Mouse (Mus musculus) small intestine, adult 10 weeks (tissue): ENCODE measurements around the gene Mrps15. TPM values are rescaled to one million over a fixed set of nuclear protein-coding genes. Genes with fewer than 3 reads are reported as not detected.

Experiments used
- polyA plus RNA-seq: library from polyadenylated mRNA; stranded (reverse); fragments of 350-450 nt; fragmentation: Illumina TruSeq; extraction: RNeasy Lipid Tissue Mini Kit (QIAGEN cat#74804); gene quantifications from one replicate; pipeline ENCODE4 v1.2.3, GENCODE M21; 2014; ENCODE audit warnings: low replicate concordance

Gene Mrps15
- polyA plus RNA-seq, result 145 TPM

GRCm38 (mm10) chr4:126046851-126047585 lies at the start of gene Mrps15:
Gene Mrps15 (plus strand): TSS chr4:126046925.

GRCm38 (mm10) chr4:126024303-126024900 lies 22.3 kb upstream of the Mrps15 start, which contains the start of gene Csf3r:
Gene Csf3r (plus strand): TSS chr4:126024550.

GRCm38 (mm10) chr4:126058134-126058996 lies 11.6 kb downstream of the Mrps15 start, which contains the start of gene Oscp1:
Gene Oscp1 (plus strand): TSS chr4:126058565.

GRCm38 (mm10) chr4:126096464-126097111 lies 49.9 kb downstream of the Mrps15 start, which contains the start of gene Lsm10:
Gene Lsm10 (plus strand): TSS chr4:126096623.

GRCm38 (mm10) chr4:126103590-126104068 lies 56.9 kb downstream of the Mrps15 start, which contains the start of gene Stk40:
Gene Stk40 (plus strand): TSS chr4:126103957.

Other genes with a start within 250 kb of the Mrps15 start
- gene Csf3r, start 22.4 kb upstream of the Mrps15 start, polyA plus RNA-seq, result not detected
- gene Oscp1, start 11.6 kb downstream of the Mrps15 start, polyA plus RNA-seq, result 0.15 TPM
- 1.2 TPM for gene Lsm10, start 49.7 kb downstream of the Mrps15 start, polyA plus RNA-seq
- 1.3 TPM for gene Stk40, start 57.0 kb downstream of the Mrps15 start, polyA plus RNA-seq
- not detected for gene Eva1b, start 100.8 kb downstream of the Mrps15 start, polyA plus RNA-seq
- gene Sh3d21, start 116.6 kb downstream of the Mrps15 start, polyA plus RNA-seq, result 2.3 TPM
- 207 TPM for gene Thrap3, start 155.8 kb downstream of the Mrps15 start, polyA plus RNA-seq
- 0.56 TPM for gene Map7d1, start 209.4 kb downstream of the Mrps15 start, polyA plus RNA-seq
- gene Trappc3, start 215.4 kb downstream of the Mrps15 start, polyA plus RNA-seq, result 23.6 TPM
- gene Col8a2, start 239.9 kb downstream of the Mrps15 start, polyA plus RNA-seq, result 0.71 TPM